Mouse (Mus musculus): ENCODE data around the gene Rcc1l. TPM values are rescaled to one million over a fixed set of nuclear protein-coding genes. Genes with fewer than 3 reads are reported as not detected.
A peak's percentile ranks its signal among the peaks of the same experiment; 100 is the strongest.

Rcc1l gene
- total RNA-seq, 1 experiment: 26.0 TPM

- no peak overlapping the region for H3K4me3 ChIP-seq (ENCODE audit: insufficient read depth in 1 of 2, low read depth in 1 of 2, low read length in 2 of 2, poor library complexity in 1 of 2, severe bottlenecking in 1 of 2)
- no peak overlapping the region for H3K27ac ChIP-seq (ENCODE audit: insufficient read depth, low read depth, low read length, poor library complexity, severe bottlenecking)
- peaks cover 5 to 20% of the 10 kb centered on the region in 2 experiments; a peak in 3 of 4 replicates for H3K4me1 ChIP-seq (ENCODE audit: control insufficient read depth in 2 of 2, insufficient read depth in 2 of 2, low read length in 2 of 2, poor library complexity in 1 of 2)
- no peaks in the 10 kb centered on the region for H3K9me3 ChIP-seq (ENCODE audit: control insufficient read depth, insufficient read depth, low read depth, low read length)
- no peak overlapping the region for H3K9ac ChIP-seq (ENCODE audit: insufficient read depth, low read depth, low read length, poor library complexity, severe bottlenecking)
- TF ChIP-seq HCFC1 (IDR thresholded peaks at IDR 0.05; ENCODE audit: borderline replicate concordance, insufficient read depth, low read length) (no peak), ZNF384 (IDR thresholded peaks at IDR 0.05; ENCODE audit: low read depth, low read length) (peak; percentile 95), ZC3H11A (IDR thresholded peaks at IDR 0.05; ENCODE audit: borderline replicate concordance, low read depth, low read length) (peak; percentile 78), MAFK (IDR thresholded peaks at IDR 0.05; ENCODE audit: insufficient read depth, low read depth, low read length) (no peak), CHD2 (IDR thresholded peaks at IDR 0.05; ENCODE audit: low read depth, low read length) (no peak)
- in situ Hi-C loops (cut with MboI; ENCODE audit: low sequenced_read_pairs in 2 of 2, unreplicated experiment in 2 of 2): loop anchor here in 1 of 2 experiments (10.0 kb wide), 2 partner anchors 165 to 285 kb away; no protein-coding TSS in a partner anchor
- peak; percentile 65 for DNase-seq (ENCODE audit: low read depth, low spot score)
- no peaks in the 10 kb centered on the region for H3K36me3 ChIP-seq (ENCODE audit: control insufficient read depth, insufficient read depth, low read length, poor library complexity, severe bottlenecking)
Measured at GRCm38 (mm10) chr5:134179871-134180270, 3.3 kb upstream of the Rcc1l start.

DNA sequence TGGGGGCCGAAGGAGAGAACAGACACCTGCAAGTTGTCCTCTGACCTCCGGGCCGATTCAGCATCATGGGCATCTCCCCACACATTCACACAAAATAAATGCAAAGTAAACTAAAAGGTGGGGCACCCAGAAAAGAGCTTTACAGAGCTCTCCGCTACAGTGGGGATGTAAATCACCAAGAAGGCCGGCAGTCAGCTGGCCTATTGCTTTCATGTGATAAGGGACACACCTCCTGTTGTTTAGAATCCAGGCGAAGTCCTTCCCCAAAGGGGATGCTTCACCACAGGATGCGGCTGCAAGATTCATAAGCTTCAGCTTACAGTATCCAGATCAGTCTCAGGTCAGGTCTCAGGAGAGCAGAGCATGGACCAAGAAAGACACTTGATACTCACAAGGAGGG lies 2.0 kb upstream of the Rcc1l start:
- TF ChIP-seq ZNF384 (IDR thresholded peaks at IDR 0.05; ENCODE audit: low read depth, low read length): no peak
- TF ChIP-seq MAFK (IDR thresholded peaks at IDR 0.05; ENCODE audit: insufficient read depth, low read depth, low read length): no peak
- TF ChIP-seq HCFC1 (IDR thresholded peaks at IDR 0.05; ENCODE audit: borderline replicate concordance, insufficient read depth, low read length): no peak
- no peak for TF ChIP-seq CHD2 (IDR thresholded peaks at IDR 0.05; ENCODE audit: low read depth, low read length)
- no peak for TF ChIP-seq ZC3H11A (IDR thresholded peaks at IDR 0.05; ENCODE audit: borderline replicate concordance, low read depth, low read length)
- Histone ChIP-seq H3K36me3 (ENCODE audit: control insufficient read depth, insufficient read depth, low read length, poor library complexity, severe bottlenecking) (peaks cover 2% of the 10 kb centered on the region; the same call in 1 of the 2 replicates), H3K27ac (ENCODE audit: insufficient read depth, low read depth, low read length, poor library complexity, severe bottlenecking) (no peak overlapping the region), H3K9me3 (ENCODE audit: control insufficient read depth, insufficient read depth, low read depth, low read length) (no peaks in the 10 kb centered on the region), H3K4me3 (ENCODE audit: insufficient read depth in 1 of 2, low read depth in 1 of 2, low read length in 2 of 2, poor library complexity in 1 of 2, severe bottlenecking in 1 of 2) (no peak overlapping the region), H3K9ac (ENCODE audit: insufficient read depth, low read depth, low read length, poor library complexity, severe bottlenecking) (no peak overlapping the region), H3K4me1 (ENCODE audit: control insufficient read depth in 2 of 2, insufficient read depth in 2 of 2, low read length in 2 of 2, poor library complexity in 1 of 2) (peaks cover 5 to 23% of the 10 kb centered on the region in 2 experiments; a peak in 3 of 4 replicates)
- no peak for DNase-seq (ENCODE audit: low read depth, low spot score)
- in situ Hi-C loops (cut with MboI; ENCODE audit: low sequenced_read_pairs in 2 of 2, unreplicated experiment in 2 of 2): no loop called here

GRCm38 (mm10) chr5:134175696-134176095 lies 878 bp downstream of the Rcc1l start:
- in situ Hi-C loops (cut with MboI; ENCODE audit: low sequenced_read_pairs in 2 of 2, unreplicated experiment in 2 of 2): no loop called here
- peak overlapping the region; percentile 91 for H3K9ac ChIP-seq (ENCODE audit: insufficient read depth, low read depth, low read length, poor library complexity, severe bottlenecking)
- no peak for DNase-seq (ENCODE audit: low read depth, low spot score)
- no peak for TF ChIP-seq ZC3H11A (IDR thresholded peaks at IDR 0.05; ENCODE audit: borderline replicate concordance, low read depth, low read length)
- TF ChIP-seq MAFK (IDR thresholded peaks at IDR 0.05; ENCODE audit: insufficient read depth, low read depth, low read length): no peak
- TF ChIP-seq HCFC1 (IDR thresholded peaks at IDR 0.05; ENCODE audit: borderline replicate concordance, insufficient read depth, low read length): no peak
- TF ChIP-seq ZNF384 (IDR thresholded peaks at IDR 0.05; ENCODE audit: low read depth, low read length): no peak
- TF ChIP-seq CHD2 (IDR thresholded peaks at IDR 0.05; ENCODE audit: low read depth, low read length): no peak
- peaks cover 5 to 17% of the 10 kb centered on the region in 2 experiments; a peak in 2 of 4 replicates for H3K4me1 ChIP-seq (ENCODE audit: control insufficient read depth in 2 of 2, insufficient read depth in 2 of 2, low read length in 2 of 2, poor library complexity in 1 of 2)
- peaks cover 14% of the 10 kb centered on the region; the same call in 1 of the 2 replicates for H3K36me3 ChIP-seq (ENCODE audit: control insufficient read depth, insufficient read depth, low read length, poor library complexity, severe bottlenecking)
- H3K27ac ChIP-seq (ENCODE audit: insufficient read depth, low read depth, low read length, poor library complexity, severe bottlenecking): peak overlapping the region; percentile 71; the same call in 1 of the 2 replicates
- no peaks in the 10 kb centered on the region for H3K9me3 ChIP-seq (ENCODE audit: control insufficient read depth, insufficient read depth, low read depth, low read length)
- peak overlapping the region; percentile 82 to 90 for H3K4me3 ChIP-seq (ENCODE audit: insufficient read depth in 1 of 2, low read depth in 1 of 2, low read length in 2 of 2, poor library complexity in 1 of 2, severe bottlenecking in 1 of 2)

DNA sequence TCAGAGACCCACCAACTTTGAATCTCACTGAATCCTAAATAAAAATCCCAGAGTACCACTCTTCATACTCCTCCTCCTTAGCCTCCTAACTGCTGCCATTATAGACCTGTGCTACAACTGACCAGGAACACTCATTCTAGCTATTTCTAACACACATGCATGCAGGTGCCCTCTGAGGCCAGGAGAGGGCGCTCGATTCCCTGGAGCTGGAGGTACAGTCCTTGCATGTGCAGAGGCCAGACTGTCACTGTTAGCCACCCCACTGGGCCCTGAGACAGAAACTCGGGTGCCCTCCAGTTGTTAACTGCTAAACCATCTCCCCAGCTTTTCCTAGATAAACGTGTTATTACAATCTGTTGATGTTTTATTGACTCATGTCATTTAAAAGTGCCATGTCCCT lies 3.4 kb downstream of the Rcc1l start:
- Histone ChIP-seq H3K9ac (ENCODE audit: insufficient read depth, low read depth, low read length, poor library complexity, severe bottlenecking) (no peak overlapping the region), H3K36me3 (ENCODE audit: control insufficient read depth, insufficient read depth, low read length, poor library complexity, severe bottlenecking) (peaks cover 17% of the 10 kb centered on the region; the same call in 1 of the 2 replicates), H3K27ac (ENCODE audit: insufficient read depth, low read depth, low read length, poor library complexity, severe bottlenecking) (no peak overlapping the region), H3K9me3 (ENCODE audit: control insufficient read depth, insufficient read depth, low read depth, low read length) (no peaks in the 10 kb centered on the region), H3K4me3 (ENCODE audit: insufficient read depth in 1 of 2, low read depth in 1 of 2, low read length in 2 of 2, poor library complexity in 1 of 2, severe bottlenecking in 1 of 2) (no peak overlapping the region), H3K4me1 (ENCODE audit: control insufficient read depth in 2 of 2, insufficient read depth in 2 of 2, low read length in 2 of 2, poor library complexity in 1 of 2) (peaks cover 5 to 18% of the 10 kb centered on the region in 2 experiments; a peak in 2 of 4 replicates)
- DNase-seq (ENCODE audit: low read depth, low spot score): peak; percentile 70
- in situ Hi-C loops (cut with MboI; ENCODE audit: low sequenced_read_pairs in 2 of 2, unreplicated experiment in 2 of 2): no loop called here
- no peak for TF ChIP-seq CHD2 (IDR thresholded peaks at IDR 0.05; ENCODE audit: low read depth, low read length)
- no peak for TF ChIP-seq MAFK (IDR thresholded peaks at IDR 0.05; ENCODE audit: insufficient read depth, low read depth, low read length)
- TF ChIP-seq HCFC1 (IDR thresholded peaks at IDR 0.05; ENCODE audit: borderline replicate concordance, insufficient read depth, low read length): no peak
- TF ChIP-seq ZNF384 (IDR thresholded peaks at IDR 0.05; ENCODE audit: low read depth, low read length): no peak
- no peak for TF ChIP-seq ZC3H11A (IDR thresholded peaks at IDR 0.05; ENCODE audit: borderline replicate concordance, low read depth, low read length)
